Mouse (Mus musculus): ENCODE results near the gene Zfyve27.

Gene Zfyve27

GRCm38 (mm10) chr19:42142757-42143156 is 21.0 kb upstream of the Zfyve27 start:
- DNase-seq (ENCODE audit: extremely low spot score), result no peak

DNA sequence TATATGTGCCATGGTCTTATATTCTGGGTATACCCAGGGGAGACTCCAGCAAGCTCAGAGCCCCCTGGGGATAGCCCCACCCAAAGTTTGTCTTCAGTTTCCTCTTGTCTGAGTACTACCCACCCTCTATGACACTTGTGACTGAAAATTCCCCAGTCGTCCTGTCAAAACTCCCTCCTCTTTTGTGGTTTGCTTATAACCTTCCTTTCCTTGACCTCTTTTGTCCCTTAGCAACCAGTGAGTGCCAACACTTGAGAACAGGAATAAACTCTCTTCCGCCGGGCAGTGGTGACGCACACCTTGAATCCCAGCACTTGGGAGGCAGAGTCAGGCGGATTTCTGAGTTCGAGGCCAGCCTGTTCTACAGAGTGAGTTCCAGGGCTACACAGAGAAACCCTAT is 19.7 kb upstream of the Zfyve27 start:
- DNase-seq (ENCODE audit: extremely low spot score), result no peak

GRCm38 (mm10) chr19:42144541-42145167 is 19.1 kb upstream of the Zfyve27 start:
- DNase-seq (ENCODE audit: extremely low spot score), result peak; percentile 74

DNA sequence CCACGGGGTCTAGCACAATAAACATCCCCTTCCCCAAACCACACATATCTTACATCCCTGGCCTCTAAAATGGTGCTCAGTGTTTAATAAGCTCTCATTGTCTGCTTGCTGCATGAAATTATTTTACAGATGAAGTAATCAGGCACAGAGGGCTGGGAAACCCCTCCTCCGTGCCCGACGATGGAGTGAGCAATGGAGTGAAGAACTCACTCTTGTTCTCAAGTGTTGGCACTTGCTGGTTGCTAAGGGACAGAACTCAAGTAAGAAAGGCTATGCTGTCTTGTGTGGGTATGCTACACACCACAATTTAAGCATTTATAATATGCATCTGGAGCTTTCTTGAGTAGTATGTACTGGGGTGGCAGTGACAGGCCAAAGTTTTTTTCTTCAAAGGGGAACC is 18.5 kb upstream of the Zfyve27 start:
- no peak for DNase-seq (ENCODE audit: extremely low spot score)

DNA sequence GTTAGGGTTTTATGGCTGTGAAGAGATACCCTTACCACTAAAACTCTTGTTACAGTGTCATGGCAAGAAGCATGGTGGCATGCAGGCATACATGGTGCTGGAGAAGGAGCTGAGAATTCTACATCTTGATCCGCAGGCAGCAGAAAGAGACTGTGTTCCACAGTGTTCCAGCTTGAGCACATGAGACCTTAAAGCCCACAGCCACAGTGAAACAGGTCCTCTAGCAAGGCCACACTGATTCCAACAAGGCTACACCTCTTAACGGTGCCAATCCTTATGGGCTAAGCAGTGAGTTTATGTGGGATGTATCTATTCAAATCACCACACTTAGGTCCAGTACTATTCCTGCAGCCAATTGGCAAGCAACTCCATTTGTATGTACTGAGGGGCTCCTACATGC is 18.0 kb upstream of the Zfyve27 start:
- no peak for DNase-seq (ENCODE audit: extremely low spot score)

- no peak for DNase-seq (ENCODE audit: extremely low spot score)
These were observed 17.3 kb upstream of the Zfyve27 start for GRCm38 (mm10) chr19:42146276-42147010.

- peak; percentile 65 for DNase-seq (ENCODE audit: extremely low spot score)
These were observed 16.5 kb upstream of the Zfyve27 start, which contains the start of gene Marveld1 for GRCm38 (mm10) chr19:42147170-42147768. Gene Marveld1, plus strand, starts transcription at chr19:42147400.

DNA sequence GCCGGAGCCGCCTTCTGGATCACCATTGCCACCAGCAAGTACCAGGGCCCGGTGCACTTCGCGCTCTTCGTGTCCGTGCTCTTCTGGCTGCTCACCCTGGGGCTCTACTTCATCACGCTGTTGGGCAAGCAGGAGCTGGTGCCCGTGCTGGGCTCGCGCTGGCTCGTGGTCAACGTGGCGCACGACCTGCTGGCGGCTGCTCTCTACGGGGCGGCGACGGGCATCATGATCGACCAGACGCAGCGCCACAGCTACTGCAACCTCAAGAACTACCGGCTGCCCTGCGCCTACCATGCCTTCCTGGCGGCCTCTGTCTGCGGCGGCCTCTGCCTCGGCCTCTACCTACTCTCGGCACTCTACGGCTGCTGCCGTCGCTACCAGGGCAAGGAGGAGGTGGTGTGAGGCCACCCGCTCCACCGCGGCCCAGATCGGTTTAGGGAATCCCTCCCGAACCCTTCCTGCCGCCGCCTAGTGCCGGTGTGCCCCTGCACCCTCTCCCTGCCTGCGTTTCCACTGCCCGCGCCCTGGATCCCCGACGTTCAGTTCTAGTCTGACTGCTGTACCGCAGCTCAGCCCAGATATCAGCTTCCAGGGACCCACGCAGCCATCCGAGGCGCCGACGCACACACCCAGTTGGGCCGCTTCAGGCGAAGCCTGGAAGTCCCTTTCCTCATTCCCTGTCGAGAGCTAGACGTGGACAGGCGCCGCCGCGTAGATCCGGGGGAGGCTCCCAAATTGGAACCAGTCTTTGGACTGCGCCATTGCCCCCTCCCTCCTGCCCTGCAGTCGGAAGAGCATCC is 15.8 kb upstream of the Zfyve27 start:
- DNase-seq (ENCODE audit: extremely low spot score), result peak; percentile 69

GRCm38 (mm10) chr19:42148569-42148860 is 15.2 kb upstream of the Zfyve27 start:
- DNase-seq (ENCODE audit: extremely low spot score), result no peak

- peak; percentile 83 for DNase-seq (ENCODE audit: extremely low spot score)
These were observed 11.8 kb upstream of the Zfyve27 start for GRCm38 (mm10) chr19:42151990-42152389.

DNA sequence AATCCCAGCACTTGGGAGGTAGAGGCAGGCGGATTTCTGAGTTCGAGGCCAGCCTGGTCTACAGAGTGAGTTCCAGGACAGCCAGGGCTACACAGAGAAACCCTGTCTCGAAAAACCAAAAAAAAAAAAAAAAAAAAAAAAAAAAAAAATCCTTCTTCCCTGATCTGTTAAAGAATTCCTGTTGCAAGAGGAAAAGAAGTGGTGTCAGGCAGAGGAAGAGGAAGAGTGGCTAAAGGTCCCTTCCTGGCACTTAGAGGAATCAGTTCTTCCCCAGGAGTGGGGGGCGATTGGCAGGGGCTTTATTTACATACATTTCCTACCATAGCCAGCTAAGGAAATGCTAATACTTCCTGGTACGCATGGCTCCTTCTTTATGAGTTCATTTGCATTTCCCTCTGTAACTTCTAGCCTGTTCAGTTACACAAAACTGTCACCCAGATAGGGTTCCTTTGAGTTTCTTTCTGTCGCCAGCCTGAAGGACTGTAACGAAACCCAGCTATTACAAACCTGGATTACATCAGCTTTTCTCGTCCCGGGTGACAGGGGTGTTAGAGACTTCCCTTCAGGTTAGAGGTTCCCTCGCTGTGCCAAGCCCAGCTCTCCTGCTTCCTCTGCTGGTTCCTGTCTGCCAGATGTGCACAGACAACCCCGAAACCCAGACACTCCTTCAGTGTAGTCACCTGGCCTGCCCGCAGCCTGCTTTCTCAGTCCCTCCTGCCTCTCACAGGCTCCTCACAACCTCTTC is 6.1 kb upstream of the Zfyve27 start:
- no peak for DNase-seq (ENCODE audit: extremely low spot score)

DNA sequence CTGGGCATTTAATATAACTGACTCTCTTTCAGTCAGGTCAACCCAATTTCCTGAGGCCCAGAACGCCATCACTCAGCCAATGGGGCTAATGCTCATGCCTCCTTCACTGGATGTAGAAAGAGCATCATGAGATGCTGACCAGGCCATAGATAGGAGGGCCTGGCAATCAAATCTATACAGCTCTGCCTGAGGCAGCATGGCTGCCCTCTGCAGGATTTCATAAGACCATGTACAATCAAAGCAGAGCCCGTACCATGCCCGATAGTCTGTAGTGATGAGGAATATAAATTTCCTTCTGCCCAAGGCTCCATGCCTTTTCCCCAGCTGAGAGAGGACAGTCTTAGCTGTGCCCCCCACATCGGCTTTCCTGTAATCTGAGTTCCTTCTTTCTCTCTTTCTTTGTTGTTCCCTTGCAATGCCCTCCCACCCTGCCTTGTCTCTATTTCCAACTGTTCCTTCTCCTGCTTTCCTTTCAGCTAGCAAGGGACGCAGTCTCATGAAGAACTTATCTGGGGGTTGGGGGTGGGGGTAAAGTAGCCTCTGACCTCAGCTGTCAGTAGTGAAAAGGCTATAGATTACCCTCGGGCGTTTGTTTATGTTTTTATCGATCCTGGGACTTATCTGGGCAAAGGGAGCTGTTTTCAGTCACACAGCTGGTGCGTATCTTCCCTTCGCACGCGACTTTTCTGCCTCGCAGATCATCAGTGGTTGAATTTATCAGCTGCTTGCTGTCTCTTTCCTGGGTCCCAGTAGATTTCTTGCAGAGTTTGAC is 5.3 kb upstream of the Zfyve27 start:
- DNase-seq (ENCODE audit: extremely low spot score), result no peak

DNA sequence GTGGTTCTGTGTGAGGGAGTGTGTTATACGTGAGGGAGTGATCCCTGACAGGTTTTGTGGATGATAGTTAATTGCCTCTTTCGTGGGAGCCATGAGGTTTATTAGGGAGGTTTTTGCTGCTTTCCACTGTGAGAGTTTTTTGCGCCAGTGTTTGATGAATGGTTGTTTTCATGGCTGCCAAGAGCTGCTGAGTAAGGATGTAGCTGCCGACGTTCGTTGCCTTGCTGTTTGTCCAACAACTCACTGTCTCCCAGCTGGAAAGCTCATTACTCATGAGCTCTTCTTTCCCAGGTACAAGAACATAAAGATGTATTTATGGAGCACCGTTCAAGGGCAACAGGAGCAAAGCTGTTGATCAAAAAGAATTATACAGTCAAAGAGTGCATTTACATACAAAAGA is 437 bp downstream of the Zfyve27 start:
- no peak for DNase-seq (ENCODE audit: extremely low spot score)

GRCm38 (mm10) chr19:42166130-42166529 is 2.4 kb downstream of the Zfyve27 start:
- DNase-seq (ENCODE audit: extremely low spot score), result peak; percentile 81

DNA sequence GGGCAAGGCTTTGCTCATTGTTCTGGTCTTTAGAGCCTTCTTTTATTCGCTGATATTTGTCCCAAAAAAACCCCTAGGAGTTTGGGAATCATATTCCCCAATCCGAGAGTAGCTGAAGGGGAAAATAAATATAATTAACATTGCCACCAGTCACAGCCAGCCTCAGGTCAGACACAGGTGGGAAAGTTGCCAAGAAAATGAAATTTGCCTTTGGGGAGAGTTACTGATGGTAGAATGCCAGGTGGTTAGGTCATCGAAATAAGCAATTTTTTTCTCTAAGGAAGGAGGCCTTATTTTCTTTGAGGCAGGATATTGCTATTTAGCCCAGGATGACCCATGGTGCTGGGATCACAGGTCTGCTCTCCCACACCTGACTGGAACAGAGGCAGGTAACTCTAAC is 3.0 kb downstream of the Zfyve27 start:
- DNase-seq (ENCODE audit: extremely low spot score), result no peak

GRCm38 (mm10) chr19:42167489-42167888 is 3.7 kb downstream of the Zfyve27 start:
- no peak for DNase-seq (ENCODE audit: extremely low spot score)

GRCm38 (mm10) chr19:42169322-42169975 is 5.7 kb downstream of the Zfyve27 start:
- no peak for DNase-seq (ENCODE audit: extremely low spot score)

DNA sequence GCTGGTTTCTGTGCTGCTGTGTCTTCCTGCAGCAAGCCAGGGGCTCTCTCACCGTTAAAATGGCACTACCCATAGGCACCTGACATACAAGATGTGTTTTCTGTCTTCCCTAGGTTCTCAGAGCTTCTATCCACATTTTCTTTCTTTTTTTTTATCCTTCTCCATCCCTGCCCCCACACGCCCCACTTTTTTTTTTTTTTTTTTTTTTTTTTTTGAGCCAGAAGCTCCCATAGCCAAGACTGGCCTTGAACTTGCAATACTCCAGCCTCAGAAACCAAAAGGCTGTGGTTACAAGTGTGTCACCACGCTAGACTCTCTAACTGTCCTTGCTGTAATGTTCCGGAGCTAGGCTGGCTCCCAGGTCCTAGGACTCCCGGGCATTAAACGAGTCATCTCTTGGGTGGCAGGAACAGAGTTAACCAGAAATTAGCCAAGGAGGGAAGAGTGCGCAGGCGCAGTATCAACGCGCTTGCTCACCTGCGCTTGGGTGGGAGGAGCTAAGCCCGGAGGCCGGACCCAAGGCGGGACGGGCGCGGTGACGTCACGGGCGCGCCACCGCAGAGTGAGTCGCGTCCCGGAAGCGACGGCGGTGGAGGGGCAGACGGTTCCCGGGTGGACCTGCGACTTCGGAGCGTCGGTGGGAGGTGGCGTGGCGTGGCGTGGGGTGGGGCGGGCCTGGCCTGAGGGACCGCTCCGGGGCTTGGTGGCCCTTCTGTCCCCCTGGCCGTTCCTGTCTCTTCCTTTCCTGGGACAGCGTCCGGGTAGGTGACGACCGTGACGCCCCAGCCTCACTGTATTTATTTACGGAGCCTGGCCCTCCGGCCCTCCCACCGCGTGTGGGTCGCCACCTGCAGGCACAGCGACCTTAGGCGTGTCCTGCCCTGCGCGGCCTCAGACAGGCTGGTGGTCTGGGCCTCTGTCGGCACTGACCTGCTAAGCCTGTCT is 6.5 kb downstream of the Zfyve27 start:
- DNase-seq (ENCODE audit: extremely low spot score), result peak; percentile 90

GRCm38 (mm10) chr19:42176841-42177240 is 13.1 kb downstream of the Zfyve27 start:
- no peak for DNase-seq (ENCODE audit: extremely low spot score)

Data from embryo, embryonic 9.5 days (tissue).